Mouse (Mus musculus) embryonic fibroblast, embryonic 13.5 days (primary cell): ENCODE results near the gene Shpk.

Experiments
- CTCF ChIP-seq: IDR thresholded peaks from 2 replicates; pipeline ENCODE4 v1.5.1; 2011; ENCODE audit warnings: mild to moderate bottlenecking, control low read depth, low read length, moderate library complexity, borderline replicate concordance; ENCODE audit not compliant: insufficient read depth
- POLR2A ChIP-seq: IDR thresholded peaks from 2 replicates; pipeline ENCODE4 v1.6.1; 2011; ENCODE audit warnings: low read depth, mild to moderate bottlenecking, control low read depth, low read length, moderate library complexity

DNA sequence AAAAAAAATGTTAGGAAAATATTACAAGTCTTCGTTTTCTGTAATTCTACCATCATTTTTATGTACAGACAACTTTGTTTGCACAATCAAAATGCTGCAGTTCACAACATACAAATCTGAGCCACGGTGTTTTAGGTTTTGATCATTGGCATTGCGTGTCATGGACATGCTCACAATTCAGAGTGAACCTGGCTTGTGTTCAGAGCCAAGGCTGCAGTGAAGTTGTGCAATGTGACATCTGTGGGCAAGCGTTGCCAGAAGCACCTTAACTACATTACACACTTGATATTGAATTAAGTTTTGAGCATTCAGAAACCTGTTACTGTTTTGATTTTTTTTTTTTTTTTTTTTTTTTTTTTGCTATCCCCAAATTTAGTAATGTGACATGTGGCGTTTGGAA lies 30.8 kb downstream of the Shpk start:
- TF ChIP-seq CTCF (no peak), POLR2A (no peak)
